Mouse (Mus musculus) brain, embryonic 14.5 days (tissue): ENCODE measurements around the gene Fdxr.

Experiments
- CTCF ChIP-seq: fragments of 200-500 bp; IDR thresholded peaks from 2 replicates; pipeline ENCODE4 v1.5.1; 2012; ENCODE audit warnings: inconsistent platforms, mild to moderate bottlenecking, moderate library complexity, borderline replicate concordance; ENCODE audit not compliant: insufficient read depth, insufficient read length; ENCODE audit errors: extremely low read depth
- POLR2A ChIP-seq: fragments of 200-500 bp; IDR thresholded peaks from 2 replicates; pipeline ENCODE4 v1.6.1; 2012; ENCODE audit warnings: mild to moderate bottlenecking, inconsistent platforms, borderline replicate concordance; ENCODE audit not compliant: poor library complexity, insufficient read depth, insufficient read length, severe bottlenecking; ENCODE audit errors: extremely low read depth

DNA sequence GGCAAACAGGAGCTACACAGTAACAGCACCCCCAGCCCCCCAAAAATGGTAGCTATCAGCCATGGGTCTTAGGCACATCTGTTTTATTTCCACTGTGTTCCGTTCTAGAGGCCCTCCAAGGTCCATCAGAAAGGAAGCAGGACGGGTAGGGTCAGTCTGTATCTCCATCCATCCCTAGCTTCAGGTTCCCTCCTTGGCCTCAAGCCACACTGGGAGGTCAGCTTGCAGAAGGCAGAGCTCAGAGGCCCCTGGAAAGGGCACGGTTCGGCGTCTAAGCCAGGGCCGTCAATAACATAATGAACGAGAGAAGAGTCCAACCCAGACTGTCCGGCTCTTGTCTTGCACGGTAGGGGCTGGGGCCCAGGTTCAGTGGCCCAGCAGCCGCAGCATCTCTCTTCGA lies 8.9 kb downstream of the Fdxr start:
- TF ChIP-seq CTCF (no peak), POLR2A (no peak)
